Mouse (Mus musculus) spleen, adult 2 months (tissue): ENCODE measurements around the gene Itpr1.

Source experiments
- CTCF ChIP-seq: fragments of 200-500 bp; IDR thresholded peaks from 2 replicates; pipeline ENCODE4 v1.5.1; 2011; ENCODE audit warnings: mild to moderate bottlenecking, inconsistent platforms; ENCODE audit not compliant: insufficient read depth, insufficient read length, insufficient replicate concordance; ENCODE audit errors: extremely low read depth
- POLR2A ChIP-seq: fragments of 200-500 bp; IDR thresholded peaks from 2 replicates; pipeline ENCODE4 v1.6.1; 2011; ENCODE audit warnings: low read depth, low read length, inconsistent platforms

DNA sequence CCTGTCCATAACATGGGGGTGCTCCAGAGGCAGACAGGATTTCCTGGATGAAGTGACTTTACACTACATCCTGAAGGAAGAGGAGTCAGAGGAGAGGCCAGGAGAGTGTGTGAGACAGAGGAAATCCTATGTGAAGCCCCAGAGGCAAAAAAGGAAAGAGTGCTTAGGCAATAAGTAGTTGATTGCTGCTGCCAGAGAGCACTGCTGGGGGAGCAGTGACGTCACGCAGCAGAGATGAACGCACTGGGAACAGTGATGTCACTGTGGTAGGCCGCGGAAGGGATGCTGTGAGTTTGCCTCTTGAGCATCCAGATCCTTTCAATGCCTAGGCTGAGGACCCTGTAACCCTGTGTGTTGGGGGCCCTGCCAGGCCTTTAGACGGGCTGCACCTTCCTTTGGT lies 264.7 kb downstream of the Itpr1 start:
- TF ChIP-seq POLR2A, result no peak
- TF ChIP-seq CTCF, result no peak
